Comparison of ENCODE assay signal across 8 mouse cellular contexts in genomic region chr2:112367222-112367621, GRCm38 (mm10). TPM values are rescaled to one million over a fixed set of nuclear protein-coding genes. Genes with fewer than 3 reads are reported as not detected.
DNase-seq lines count a peak whose midpoint lies in the region; ATAC-seq and TF ChIP-seq lines count a peak whose summit lies in the region.

No protein-coding gene starts in this region.

- in situ Hi-C loops in Patski (cut with MboI; ENCODE audit: low pct_unique_long_range_greater_than_20kb): loop anchor here (10.0 kb wide), 1 partner anchor 102 kb away; the partner anchor contains the start of genes Gm21985, Nop10 and Slc12a6

- H3K4me3 ChIP-seq in kidney, embryonic 16.5 days (ENCODE audit: low read length): peak overlapping the region; percentile 70
- peak overlapping the region; percentile 88 for H3K4me3 ChIP-seq in forebrain, embryonic 10.5 days
- H3K4me3 ChIP-seq in limb, embryonic 10.5 days: peak overlapping the region; percentile 91
- peak overlapping the region; percentile 80 for H3K4me3 ChIP-seq in myocyte

- no peaks in the 10 kb centered on the region for H3K27me3 ChIP-seq in kidney, embryonic 16.5 days (ENCODE audit: insufficient read depth, low read length)
- H3K27me3 ChIP-seq in Patski (no peaks in the 10 kb centered on the region), myocyte (ENCODE audit: control insufficient read depth, insufficient read depth, insufficient read length) (no peaks in the 10 kb centered on the region)
- no peaks in the 10 kb centered on the region for H3K27me3 ChIP-seq in forebrain, embryonic 10.5 days (ENCODE audit: poor library complexity, severe bottlenecking)
- no peaks in the 10 kb centered on the region for H3K27me3 ChIP-seq in limb, embryonic 10.5 days (ENCODE audit: low read depth, poor library complexity, severe bottlenecking)

- no peak for DNase-seq in kidney, postnatal 14 days
- DNase-seq in Patski (ENCODE audit: low read depth, low spot score): no peak
- DNase-seq in forebrain, embryonic 10.5 days (ENCODE audit: extremely low spot score, low spot score): peak; percentile 17
- DNase-seq in limb, embryonic 10.5 days (ENCODE audit: low spot score): no peak
- no peak for DNase-seq in c-Kit-positive CD71-positive TER-119-positive erythroid progenitor cells, embryonic 14.5 days (ENCODE audit: low spot score)
- DNase-seq in right cerebral cortex, postnatal 25 days: no peak

- no peak for TF ChIP-seq CTCF in Patski (IDR thresholded peaks at IDR 0.05)

- peak overlapping the region; percentile 80 for H3K4me2 ChIP-seq in kidney, embryonic 16.5 days (replicated peaks; ENCODE audit: low read depth, low read length)
- H3K4me2 ChIP-seq in myocyte (ENCODE audit: low read depth): peak overlapping the region; percentile 89

- peak overlapping the region; percentile 59 for H3ac ChIP-seq in myocyte (ENCODE audit: control insufficient read depth, insufficient read length)

- CTCF ChIA-PET in Patski (lab: Charles Lee): interaction anchor here (1.5 kb wide), 1 partner anchor 12 kb away, joined by 6 read pairs; the partner anchor contains the start of gene Katnbl1

- 0 out of 2 replicates have a peak, but pooled peaks have one; percentile 53 for ATAC-seq in kidney, embryonic 16.5 days (ENCODE audit: low FRiP score, low TSS enrichment)
- peak; percentile 33 for ATAC-seq in Patski

- 14% methylated on average over 15 of the region's 15 CpGs for WGBS in kidney, embryonic 16.5 days
- WGBS in forebrain, embryonic 10.5 days: 22% methylated on average over 15 of the region's 15 CpGs
- WGBS in limb, embryonic 10.5 days: 20% methylated on average over 15 of the region's 15 CpGs

- H3K9ac ChIP-seq in kidney, embryonic 16.5 days (replicated peaks; ENCODE audit: low read length): peak overlapping the region; percentile 77

- H3K4me1 ChIP-seq in kidney, embryonic 16.5 days (ENCODE audit: insufficient read depth, low read length): peaks cover 9% of the 10 kb centered on the region
- peaks cover 19% of the 10 kb centered on the region for H3K4me1 ChIP-seq in forebrain, embryonic 10.5 days
- H3K4me1 ChIP-seq in limb, embryonic 10.5 days: peaks cover 9% of the 10 kb centered on the region

- no peaks in the 10 kb centered on the region for H3K9me3 ChIP-seq in kidney, embryonic 16.5 days (ENCODE audit: low read length)
- H3K9me3 ChIP-seq in forebrain, embryonic 10.5 days: no peaks in the 10 kb centered on the region
- no peaks in the 10 kb centered on the region for H3K9me3 ChIP-seq in limb, embryonic 10.5 days (replicated peaks)

- peaks cover 24% of the 10 kb centered on the region for H3K79me2 ChIP-seq in myocyte (ENCODE audit: control insufficient read depth, insufficient read depth)

- POLR2A ChIA-PET in Patski (lab: Charles Lee): interaction anchor here (0.6 to 1.3 kb wide), 5 partner anchors 17 to 114 kb away, joined by 3 read pairs; partner anchors contain the start of gene Gm21985

- TF ChIP-seq POLR2A in myocyte (IDR thresholded peaks at IDR 0.05; ENCODE audit: insufficient read length, low read depth): no peak

- H3K27ac ChIP-seq in kidney, embryonic 16.5 days (ENCODE audit: low read length): peak overlapping the region; percentile 88; the same call in 1 of the 2 replicates
- H3K27ac ChIP-seq in forebrain, embryonic 10.5 days: peak overlapping the region; percentile 88
- H3K27ac ChIP-seq in limb, embryonic 10.5 days: peak overlapping the region; percentile 90

- H3K36me3 ChIP-seq in kidney, embryonic 16.5 days (ENCODE audit: insufficient read depth, low read length): peaks cover 20% of the 10 kb centered on the region
- peaks cover 32% of the 10 kb centered on the region for H3K36me3 ChIP-seq in forebrain, embryonic 10.5 days (replicated peaks)
- peaks cover 33% of the 10 kb centered on the region for H3K36me3 ChIP-seq in limb, embryonic 10.5 days
- peaks cover 20% of the 10 kb centered on the region for H3K36me3 ChIP-seq in myocyte (ENCODE audit: control insufficient read depth, insufficient read depth)

TF ChIP-seq in myocyte, 11 proteins besides CTCF, POLR2A, EP300 and RAD21:
- TF ChIP-seq MAX (IDR thresholded peaks at IDR 0.05; ENCODE audit: low read depth): no peak
- no peak for TF ChIP-seq E2F4 (IDR thresholded peaks at IDR 0.05; ENCODE audit: insufficient read depth)
- no peak for TF ChIP-seq SRF (IDR thresholded peaks at IDR 0.05; ENCODE audit: control insufficient read depth, insufficient read length, low read depth)
- TF ChIP-seq POLR2AphosphoS2 (IDR thresholded peaks at IDR 0.05; ENCODE audit: insufficient read length, low read depth): no peak
- TF ChIP-seq REST (IDR thresholded peaks at IDR 0.05; ENCODE audit: insufficient read depth, insufficient read length): no peak
- TF ChIP-seq MYOD1 (IDR thresholded peaks at IDR 0.05; ENCODE audit: control insufficient read depth in 1 of 3, insufficient read length in 2 of 3, low read depth in 2 of 3): no peak
- no peak for TF ChIP-seq TCF3 (IDR thresholded peaks at IDR 0.05; ENCODE audit: insufficient read length, low read depth)
- no peak for TF ChIP-seq MYOG (IDR thresholded peaks at IDR 0.05; ENCODE audit: control insufficient read depth in 1 of 3, insufficient read depth in 1 of 3, insufficient read length in 2 of 3, low read depth in 2 of 3)
- no peak for TF ChIP-seq TCF12 (IDR thresholded peaks at IDR 0.05; ENCODE audit: insufficient read depth, poor library complexity, severe bottlenecking)
- no peak for TF ChIP-seq USF1 (IDR thresholded peaks at IDR 0.05; ENCODE audit: low read depth)
- TF ChIP-seq CEBPB (IDR thresholded peaks at IDR 0.05; ENCODE audit: insufficient read depth, poor library complexity, severe bottlenecking): no peak

RNA-seq across cellular contexts. Expression of gene Emc4, which starts 0.6 kb away (rescaled TPM):
- 129 and 139 TPM in 2 replicates for polyA plus RNA-seq in kidney, embryonic 16.5 days (2015; fragmentation: Nextera tagmentation; extraction: Ambion mirVana)
- polyA plus RNA-seq in Patski (2021): 118 TPM
- polyA plus RNA-seq in forebrain, embryonic 10.5 days (2016; fragmentation: Nextera tagmentation; extraction: Ambion mirVana): 113 TPM in 2 replicates
- 117 and 127 TPM in 2 replicates for polyA plus RNA-seq in limb, embryonic 10.5 days (2016; fragmentation: Nextera tagmentation; extraction: Ambion mirVana)
- polyA plus RNA-seq in myocyte (2012; fragmentation: generic; extraction: Trizol): 184 TPM

RNA-seq across cellular contexts. Expression of gene Katnbl1, which starts 11.8 kb away (rescaled TPM):
- polyA plus RNA-seq in kidney, embryonic 16.5 days (2015; fragmentation: Nextera tagmentation; extraction: Ambion mirVana): 37.0 and 42.6 TPM in 2 replicates
- polyA plus RNA-seq in Patski (2021) (17.4 TPM), myocyte (2012; fragmentation: generic; extraction: Trizol) (9.0 TPM)
- 43.0 and 44.7 TPM in 2 replicates for polyA plus RNA-seq in forebrain, embryonic 10.5 days (2016; fragmentation: Nextera tagmentation; extraction: Ambion mirVana)
- 37.5 and 44.4 TPM in 2 replicates for polyA plus RNA-seq in limb, embryonic 10.5 days (2016; fragmentation: Nextera tagmentation; extraction: Ambion mirVana)
